Mouse (Mus musculus) embryonic facial prominence, embryonic 15.5 days (tissue): Measurements from ENCODE around the gene Nfxl1. TPM values are rescaled to one million over a fixed set of nuclear protein-coding genes. Genes with fewer than 3 reads are reported as not detected.
A peak's percentile ranks its signal among the peaks of the same experiment; 100 is the strongest.

ENCODE experiments used
- ATAC-seq: fragments of 200-750 bp; cut with Nextera tagmentation; 2 replicates; pipeline ENCODE4 v1.8.0; 2017; ENCODE audit warnings: low read depth, moderate TSS enrichment; ENCODE audit not compliant: insufficient number of reproducible peaks, low FRiP score, low TSS enrichment
- H3K27ac ChIP-seq: fragments of 300-500 bp; sonication (generic); replicated peaks from 2 replicates; pipeline ENCODE4 v1.5.1; 2015; ENCODE audit warnings: mild to moderate bottlenecking, inconsistent platforms
- H3K27me3 ChIP-seq: fragments of 300-500 bp; sonication (generic); 2 replicates; pipeline ENCODE4 v1.6.1; 2015; ENCODE audit warnings: inconsistent platforms
- H3K36me3 ChIP-seq: fragments of 300-500 bp; sonication (generic); 2 replicates; pipeline ENCODE4 v1.6.1; 2015; ENCODE audit warnings: mild to moderate bottlenecking, inconsistent platforms
- H3K4me1 ChIP-seq: fragments of 300-500 bp; sonication (generic); 2 replicates; pipeline ENCODE4 v1.6.1; 2015; ENCODE audit warnings: inconsistent platforms
- H3K4me2 ChIP-seq: fragments of 300-500 bp; sonication (generic); replicated peaks from 2 replicates; pipeline ENCODE4 v1.6.1; 2015; ENCODE audit warnings: mild to moderate bottlenecking, inconsistent platforms
- H3K4me3 ChIP-seq: fragments of 300-500 bp; sonication (generic); replicated peaks from 2 replicates; pipeline ENCODE4 v1.5.1; 2015; ENCODE audit warnings: mild to moderate bottlenecking, inconsistent platforms
- H3K9ac ChIP-seq: fragments of 300-500 bp; sonication (generic); 2 replicates; pipeline ENCODE4 v1.6.1; 2015; ENCODE audit warnings: inconsistent platforms
- H3K9me3 ChIP-seq: fragments of 300-500 bp; sonication (generic); replicated peaks from 2 replicates; pipeline ENCODE4 v1.6.1; 2016; ENCODE audit warnings: inconsistent platforms
- WGBS: fragments of 180-500 bp; shearing (Covaris S2); methylation state at CpG from one replicate; pipeline ENCODE4 v1.1.7; 2015; 5-methylcytosine and 5-hydroxymethylcytosine counted together
- polyA plus RNA-seq: library from polyadenylated mRNA; unstranded; fragments of >200 nt; fragmentation: Nextera tagmentation; extraction: Ambion mirVana; gene quantifications from 2 replicates; pipeline ENCODE4 v1.2.1, GENCODE M21; 2015

The Nfxl1 gene
- polyA plus RNA-seq, 1 experiment from 2014 or later, result 16.8 TPM

GRCm38 (mm10) chr5:72560976-72561628 is 1.6 kb upstream of the Nfxl1 start:
- no peak overlapping the region for H3K9ac ChIP-seq
- H3K36me3 ChIP-seq, result no peaks in the 10 kb centered on the region
- H3K4me3 ChIP-seq, result no peak overlapping the region
- no peaks in the 10 kb centered on the region for H3K27me3 ChIP-seq
- WGBS, result 75% methylated on average over 3 of the region's 3 CpGs
- H3K9me3 ChIP-seq, result no peaks in the 10 kb centered on the region
- H3K4me1 ChIP-seq, result peaks cover 6% of the 10 kb centered on the region; the same call in 1 of the 2 replicates
- no peak for ATAC-seq
- no peak overlapping the region for H3K27ac ChIP-seq
- H3K4me2 ChIP-seq, result no peak overlapping the region

- Histone ChIP-seq H3K27me3 (no peaks in the 10 kb centered on the region), H3K9me3 (no peaks in the 10 kb centered on the region), H3K27ac (peak overlapping the region; percentile 68), H3K4me1 (peaks cover 6% of the 10 kb centered on the region; the same call in 1 of the 2 replicates), H3K4me2 (peak overlapping the region; percentile 77), H3K4me3 (peak overlapping the region; percentile 93), H3K36me3 (peaks cover 9% of the 10 kb centered on the region; the same call in 1 of the 2 replicates), H3K9ac (peak overlapping the region; percentile 91)
- WGBS, result under 1% methylated on average over 52 of the region's 57 CpGs
- ATAC-seq, result peak; percentile 75
Measured at GRCm38 (mm10) chr5:72558716-72559526, 563 bp downstream of the Nfxl1 start.

GRCm38 (mm10) chr5:72556245-72556644 is 3.2 kb downstream of the Nfxl1 start:
- no peak for ATAC-seq

GRCm38 (mm10) chr5:72551209-72551608 is 8.3 kb downstream of the Nfxl1 start:
- Histone ChIP-seq H3K4me3 (no peak overlapping the region), H3K27ac (no peak overlapping the region), H3K9ac (no peak overlapping the region), H3K27me3 (no peaks in the 10 kb centered on the region), H3K4me1 (no peaks in the 10 kb centered on the region), H3K4me2 (no peak overlapping the region), H3K9me3 (no peaks in the 10 kb centered on the region), H3K36me3 (peaks cover 29% of the 10 kb centered on the region)
- WGBS, result 84% methylated on average over 3 of the region's 3 CpGs
- no peak for ATAC-seq

More at GRCm38 (mm10) chr5:72556245-72556644, 3.2 kb downstream of the Nfxl1 start:
- no peak overlapping the region for H3K4me3 ChIP-seq
- no peak overlapping the region for H3K9ac ChIP-seq
- no peak overlapping the region for H3K4me2 ChIP-seq
- H3K27me3 ChIP-seq, result no peaks in the 10 kb centered on the region
- no peaks in the 10 kb centered on the region for H3K9me3 ChIP-seq
- no peak overlapping the region for H3K27ac ChIP-seq
- H3K4me1 ChIP-seq, result peaks cover 6% of the 10 kb centered on the region; the same call in 1 of the 2 replicates
- WGBS, result 66% methylated on average over 3 of the region's 3 CpGs
- peaks cover 25% of the 10 kb centered on the region; the same call in 1 of the 2 replicates for H3K36me3 ChIP-seq

- no peaks in the 10 kb centered on the region for H3K4me1 ChIP-seq
- WGBS, result 87% methylated on average over 3 of the region's 3 CpGs
- no peaks in the 10 kb centered on the region for H3K9me3 ChIP-seq
- no peak for ATAC-seq
- no peak overlapping the region for H3K4me2 ChIP-seq
- H3K4me3 ChIP-seq, result no peak overlapping the region
- no peaks in the 10 kb centered on the region for H3K27me3 ChIP-seq
- H3K36me3 ChIP-seq, result peaks cover 37% of the 10 kb centered on the region
- H3K9ac ChIP-seq, result no peak overlapping the region
- H3K27ac ChIP-seq, result no peak overlapping the region
Measured at GRCm38 (mm10) chr5:72528896-72529295, 30.6 kb downstream of the Nfxl1 start.

- 83% methylated on average over 5 of the region's 5 CpGs for WGBS
- Histone ChIP-seq H3K27ac (no peak overlapping the region), H3K27me3 (no peaks in the 10 kb centered on the region), H3K36me3 (peaks cover 24% of the 10 kb centered on the region), H3K9me3 (no peaks in the 10 kb centered on the region), H3K4me1 (no peaks in the 10 kb centered on the region), H3K4me2 (no peak overlapping the region), H3K4me3 (no peak overlapping the region), H3K9ac (no peak overlapping the region)
- ATAC-seq, result no peak
Measured at GRCm38 (mm10) chr5:72513808-72514207, 45.7 kb downstream of the Nfxl1 start.

- Histone ChIP-seq H3K4me3 (no peak overlapping the region), H3K36me3 (no peaks in the 10 kb centered on the region), H3K9ac (no peak overlapping the region), H3K9me3 (no peaks in the 10 kb centered on the region), H3K27ac (no peak overlapping the region), H3K4me2 (no peak overlapping the region), H3K27me3 (peaks cover 36% of the 10 kb centered on the region), H3K4me1 (peaks cover 15% of the 10 kb centered on the region)
- ATAC-seq, result no peak
- WGBS, result 70% methylated on average over 5 of the region's 5 CpGs
Measured at GRCm38 (mm10) chr5:72505740-72506139, 53.7 kb downstream of the Nfxl1 start.

DNA sequence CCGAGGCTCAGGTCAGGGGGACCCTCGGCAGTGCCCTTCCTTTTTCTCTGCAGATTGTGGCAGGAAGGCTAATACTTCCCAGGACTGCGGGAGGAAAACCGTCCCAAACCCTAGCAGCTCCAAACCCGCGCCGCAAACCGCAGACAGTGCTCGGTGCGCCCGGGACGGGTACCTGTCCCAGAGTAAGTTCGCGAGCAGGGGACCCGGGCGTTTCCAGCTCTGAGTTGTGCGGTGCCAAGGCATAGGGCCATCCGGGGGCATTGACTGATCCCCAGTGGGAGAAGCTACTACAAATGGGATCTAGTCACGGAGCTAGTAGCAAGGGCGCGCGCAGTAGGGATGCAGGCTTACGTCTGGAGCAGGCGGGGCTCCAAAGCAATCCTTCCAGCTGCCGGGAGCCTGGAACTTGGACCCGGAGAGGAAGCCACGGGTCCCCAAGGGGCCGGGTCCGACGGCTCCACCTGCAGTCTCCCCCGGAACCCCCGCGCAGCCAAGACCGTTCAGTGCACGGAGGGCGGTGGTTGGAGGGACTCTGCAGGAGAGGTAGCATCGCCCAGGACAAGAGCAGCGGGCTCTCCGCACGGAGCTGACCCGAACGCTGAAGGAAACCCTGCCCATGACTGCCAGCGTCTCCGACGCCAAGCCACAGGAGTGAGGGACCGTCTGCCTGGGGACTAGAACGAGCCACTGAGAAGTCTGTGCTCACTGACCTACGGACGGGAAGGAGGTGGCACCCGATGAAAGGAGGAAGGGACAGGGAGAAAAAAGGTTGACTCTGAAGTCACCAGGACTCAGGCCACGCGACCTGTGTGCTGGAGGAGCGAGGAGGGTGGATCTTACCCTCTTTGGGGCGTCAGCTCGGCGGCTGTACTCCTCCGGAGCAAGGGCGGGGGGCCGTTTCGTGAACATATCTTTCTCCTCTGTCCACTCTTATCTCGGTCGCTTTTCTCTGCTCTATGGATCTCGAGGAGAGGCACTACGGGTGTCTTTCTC is 55.7 kb downstream of the Nfxl1 start, which contains the start of gene Corin:
Gene Corin, minus strand, starts transcription at position 943 of the 993 bp plus-strand sequence.
- Histone ChIP-seq H3K27me3 (peaks cover 36% of the 10 kb centered on the region), H3K27ac (no peak within 1 kb of the TSS), H3K4me3 (peak within 1 kb of the TSS; percentile 46), H3K4me1 (peaks cover 15% of the 10 kb centered on the region), H3K4me2 (peak within 1 kb of the TSS; percentile 78), H3K9ac (peak within 1 kb of the TSS; percentile 21), H3K36me3 (no peaks in the 10 kb centered on the region), H3K9me3 (no peaks in the 10 kb centered on the region)
- no peak for ATAC-seq
- 1% methylated on average over 64 of the region's 64 CpGs for WGBS

- H3K4me3 ChIP-seq, result peak overlapping the region; percentile 46
- peaks cover 15% of the 10 kb centered on the region for H3K4me1 ChIP-seq
- no peaks in the 10 kb centered on the region for H3K36me3 ChIP-seq
- H3K27me3 ChIP-seq, result peaks cover 36% of the 10 kb centered on the region
- no peak overlapping the region for H3K9ac ChIP-seq
- peak overlapping the region; percentile 78; the same call in 1 of the 2 replicates for H3K4me2 ChIP-seq
- no peaks in the 10 kb centered on the region for H3K9me3 ChIP-seq
- H3K27ac ChIP-seq, result no peak overlapping the region
- 55% methylated on average over 8 of the region's 8 CpGs for WGBS
- ATAC-seq, result no peak
Measured at GRCm38 (mm10) chr5:72502778-72503177, 56.7 kb downstream of the Nfxl1 start.

GRCm38 (mm10) chr5:72501763-72502162 is 57.7 kb downstream of the Nfxl1 start:
- H3K36me3 ChIP-seq, result no peaks in the 10 kb centered on the region
- no peak overlapping the region for H3K4me2 ChIP-seq
- no peaks in the 10 kb centered on the region for H3K9me3 ChIP-seq
- 32% methylated on average over 3 of the region's 3 CpGs for WGBS
- no peak for ATAC-seq
- no peak overlapping the region for H3K9ac ChIP-seq
- peaks cover 15% of the 10 kb centered on the region for H3K4me1 ChIP-seq
- no peak overlapping the region for H3K4me3 ChIP-seq
- peaks cover 36% of the 10 kb centered on the region for H3K27me3 ChIP-seq
- no peak overlapping the region for H3K27ac ChIP-seq
